Mouse (Mus musculus): ENCODE measurements around the gene Smyd3.

DNA sequence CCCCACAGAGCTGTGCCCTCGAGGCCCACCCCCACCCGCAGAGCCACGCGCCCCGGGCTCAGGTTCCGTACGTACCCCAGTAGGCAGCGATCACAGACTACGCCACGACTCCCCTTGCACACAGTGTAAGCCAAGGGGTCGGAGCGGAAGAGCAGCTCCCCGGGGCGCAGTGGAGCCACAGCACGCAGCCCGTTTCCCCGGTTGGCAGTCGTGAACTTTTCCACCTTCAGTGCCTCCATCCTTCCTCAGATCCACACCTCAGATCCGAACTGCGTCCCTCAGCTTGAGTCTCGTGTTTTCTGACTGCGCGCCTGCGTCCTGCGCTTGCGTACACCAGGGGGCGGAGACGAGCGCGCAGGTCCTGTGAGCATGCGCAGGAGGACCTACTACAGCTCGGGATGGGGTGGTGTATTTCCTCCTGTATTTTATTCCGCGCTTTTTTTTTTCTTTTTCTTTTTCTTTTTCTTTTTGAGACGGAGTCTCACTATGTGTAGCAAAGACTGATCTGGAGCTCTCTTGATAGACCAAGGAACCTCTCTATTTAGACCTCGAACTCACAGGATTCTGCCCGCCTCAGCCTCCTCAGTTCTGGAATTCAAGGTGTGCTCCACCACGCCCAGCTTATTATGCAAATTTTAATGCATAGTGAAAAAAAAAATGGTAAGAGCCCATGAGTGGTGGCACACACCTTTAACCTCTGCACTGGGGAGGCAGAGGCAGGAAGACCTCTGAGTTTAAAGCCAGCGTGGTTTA, at the start of gene Smyd3:
- no peak for TF ChIP-seq EP300 (optimal IDR thresholded peaks at IDR 0.05)
- TF ChIP-seq CTCF (IDR thresholded peaks at IDR 0.05; ENCODE audit: low read depth) = peak; percentile 85

Measured in stomach, postnatal 0 days (tissue).